Mouse (Mus musculus): ENCODE measurements around the gene Atoh7. TPM values are rescaled to one million over a fixed set of nuclear protein-coding genes. Genes with fewer than 3 reads are reported as not detected.

The Atoh7 gene
- total RNA-seq, 2 experiments from 2014 or later: not detected

Other genes starting within 250 kb of the Atoh7 start
- 1 to 10 TPM; 1.2 to 2.5 TPM for gene Tet1, start 190.7 kb upstream of the Atoh7 start, total RNA-seq (2021)
- 10 to 100 TPM; 15.3 to 18.7 TPM for gene Slc25a16, start 179.0 kb upstream of the Atoh7 start, total RNA-seq (2021)
- under 1 TPM; 0.17 to 0.21 TPM for gene Dna2, start 152.6 kb upstream of the Atoh7 start, total RNA-seq (2021)
- 1 to 10 TPM; 4.1 to 4.9 TPM for gene Rufy2, start 119.4 kb upstream of the Atoh7 start, total RNA-seq (2021)
- gene Hnrnph3, start 75.4 kb upstream of the Atoh7 start, total RNA-seq (2021): 10 to 100 TPM; 14.6 to 24.2 TPM
- gene Pbld2, start 75.3 kb upstream of the Atoh7 start, total RNA-seq (2021): 1 to 10 TPM; 3.4 to 3.7 TPM
- gene Pbld1, start 39.5 kb upstream of the Atoh7 start, total RNA-seq (2021): 1 to 10 TPM in 1 of 2 experiments, under 1 TPM in 1; 0.73 to 1.1 TPM
- 100 to 1,000 TPM; 279 to 292 TPM for gene Mypn, start 104.3 kb downstream of the Atoh7 start, total RNA-seq (2021)
- gene Herc4, start 144.2 kb downstream of the Atoh7 start, total RNA-seq (2021): 10 to 100 TPM; 19.5 to 23.9 TPM

All from gastrocnemius, adult 18-20 months (tissue).